Mouse (Mus musculus): Measurements from ENCODE around the gene Hmgb1. TPM values are rescaled to one million over a fixed set of nuclear protein-coding genes. Genes with fewer than 3 reads are reported as not detected.

Gene Hmgb1
- polyA plus RNA-seq, 1 experiment from 2014 or later = 2,416 TPM

- Histone ChIP-seq H3K4me3 (ENCODE audit: low read depth, low read length) (peak overlapping the region; percentile 83), H3K4me1 (ENCODE audit: control insufficient read depth, insufficient read depth, low read length) (0 out of 2 replicates have a peak, but pooled peaks cover 7% of the 10 kb centered on the region), H3K9me3 (ENCODE audit: control insufficient read depth, low read length) (no peaks in the 10 kb centered on the region), H3K4me2 (ENCODE audit: low read depth, severe bottlenecking) (peak overlapping the region; percentile 92), H3K27ac (replicated peaks; ENCODE audit: low read depth, low read length) (peak overlapping the region; percentile 99), H3K27me3 (ENCODE audit: control insufficient read depth, insufficient read depth, low read length) (no peaks in the 10 kb centered on the region), H3K36me3 (ENCODE audit: control insufficient read depth, insufficient read depth, low read length) (peaks cover 8% of the 10 kb centered on the region; the same call in 1 of the 2 replicates), H3K9ac (ENCODE audit: low read length) (peak overlapping the region; percentile 100)
- WGBS = 0% methylated on average over 27 of the region's 27 CpGs
- ATAC-seq (ENCODE audit: insufficient number of reproducible peaks, low FRiP score, low TSS enrichment, low read depth) (no peak), DNase-seq (ENCODE audit: low spot score) (no peak)
Measured at GRCm38 (mm10) chr5:149051194-149051570, 133.1 kb downstream of the Hmgb1 start.

GRCm38 (mm10) chr5:149050588-149051160 lies 133.6 kb downstream of the Hmgb1 start:
- peaks cover 10% of the 10 kb centered on the region for H3K36me3 ChIP-seq (ENCODE audit: control insufficient read depth, insufficient read depth, low read length)
- H3K27ac ChIP-seq (replicated peaks; ENCODE audit: low read depth, low read length) = peak overlapping the region; percentile 99
- peak overlapping the region; percentile 100 for H3K9ac ChIP-seq (ENCODE audit: low read length)
- no peak for ATAC-seq (ENCODE audit: insufficient number of reproducible peaks, low FRiP score, low TSS enrichment, low read depth)
- no peak for DNase-seq (ENCODE audit: low spot score)
- WGBS = 33% methylated on average over 10 of the region's 10 CpGs
- 0 out of 2 replicates have a peak, but pooled peaks cover 7% of the 10 kb centered on the region for H3K4me1 ChIP-seq (ENCODE audit: control insufficient read depth, insufficient read depth, low read length)
- H3K9me3 ChIP-seq (ENCODE audit: control insufficient read depth, low read length) = no peaks in the 10 kb centered on the region
- peak overlapping the region; percentile 92 for H3K4me2 ChIP-seq (ENCODE audit: low read depth, severe bottlenecking)
- H3K27me3 ChIP-seq (ENCODE audit: control insufficient read depth, insufficient read depth, low read length) = no peaks in the 10 kb centered on the region
- peak overlapping the region; percentile 83 for H3K4me3 ChIP-seq (ENCODE audit: low read depth, low read length)

- H3K9me3 ChIP-seq (ENCODE audit: control insufficient read depth, low read length) = no peaks in the 10 kb centered on the region
- no peak overlapping the region for H3K4me3 ChIP-seq (ENCODE audit: low read depth, low read length)
- 87% methylated on average over 3 of the region's 3 CpGs for WGBS
- ATAC-seq (ENCODE audit: insufficient number of reproducible peaks, low FRiP score, low TSS enrichment, low read depth) (no peak), DNase-seq (ENCODE audit: low spot score) (no peak)
- no peak overlapping the region for H3K4me2 ChIP-seq (ENCODE audit: low read depth, severe bottlenecking)
- peaks cover 14% of the 10 kb centered on the region for H3K36me3 ChIP-seq (ENCODE audit: control insufficient read depth, insufficient read depth, low read length)
- H3K27me3 ChIP-seq (ENCODE audit: control insufficient read depth, insufficient read depth, low read length) = no peaks in the 10 kb centered on the region
- H3K9ac ChIP-seq (ENCODE audit: low read length) = no peak overlapping the region
- H3K4me1 ChIP-seq (ENCODE audit: control insufficient read depth, insufficient read depth, low read length) = 0 out of 2 replicates have a peak, but pooled peaks cover 7% of the 10 kb centered on the region
- no peak overlapping the region for H3K27ac ChIP-seq (replicated peaks; ENCODE audit: low read depth, low read length)
Measured at GRCm38 (mm10) chr5:149049435-149049834, 134.9 kb downstream of the Hmgb1 start.

- Histone ChIP-seq H3K27ac (replicated peaks; ENCODE audit: low read depth, low read length) (no peak overlapping the region), H3K4me3 (ENCODE audit: low read depth, low read length) (no peak overlapping the region), H3K36me3 (ENCODE audit: control insufficient read depth, insufficient read depth, low read length) (peaks cover 14% of the 10 kb centered on the region), H3K9me3 (ENCODE audit: control insufficient read depth, low read length) (no peaks in the 10 kb centered on the region), H3K4me2 (ENCODE audit: low read depth, severe bottlenecking) (no peak overlapping the region), H3K27me3 (ENCODE audit: control insufficient read depth, insufficient read depth, low read length) (no peaks in the 10 kb centered on the region), H3K9ac (ENCODE audit: low read length) (no peak overlapping the region), H3K4me1 (ENCODE audit: control insufficient read depth, insufficient read depth, low read length) (0 out of 2 replicates have a peak, but pooled peaks cover 7% of the 10 kb centered on the region)
- ATAC-seq (ENCODE audit: insufficient number of reproducible peaks, low FRiP score, low TSS enrichment, low read depth) (no peak), DNase-seq (ENCODE audit: low spot score) (no peak)
- WGBS = 92% methylated on average over 1 of the region's 1 CpGs
Measured at GRCm38 (mm10) chr5:149048961-149049360, 135.3 kb downstream of the Hmgb1 start.

GRCm38 (mm10) chr5:149046650-149047049 lies 137.6 kb downstream of the Hmgb1 start:
- H3K4me2 ChIP-seq (ENCODE audit: low read depth, severe bottlenecking) = no peak overlapping the region
- H3K9me3 ChIP-seq (ENCODE audit: control insufficient read depth, low read length) = no peaks in the 10 kb centered on the region
- no peak overlapping the region for H3K9ac ChIP-seq (ENCODE audit: low read length)
- ATAC-seq (ENCODE audit: insufficient number of reproducible peaks, low FRiP score, low TSS enrichment, low read depth) (no peak), DNase-seq (ENCODE audit: low spot score) (no peak)
- 0 out of 2 replicates have a peak, but pooled peaks cover 7% of the 10 kb centered on the region for H3K4me1 ChIP-seq (ENCODE audit: control insufficient read depth, insufficient read depth, low read length)
- no peak overlapping the region for H3K27ac ChIP-seq (replicated peaks; ENCODE audit: low read depth, low read length)
- no peaks in the 10 kb centered on the region for H3K27me3 ChIP-seq (ENCODE audit: control insufficient read depth, insufficient read depth, low read length)
- peaks cover 14% of the 10 kb centered on the region for H3K36me3 ChIP-seq (ENCODE audit: control insufficient read depth, insufficient read depth, low read length)
- 75% methylated on average over 9 of the region's 9 CpGs for WGBS
- no peak overlapping the region for H3K4me3 ChIP-seq (ENCODE audit: low read depth, low read length)

- H3K36me3 ChIP-seq (ENCODE audit: control insufficient read depth, insufficient read depth, low read length) = peaks cover 14% of the 10 kb centered on the region
- no peak overlapping the region for H3K4me2 ChIP-seq (ENCODE audit: low read depth, severe bottlenecking)
- no peaks in the 10 kb centered on the region for H3K9me3 ChIP-seq (ENCODE audit: control insufficient read depth, low read length)
- H3K4me3 ChIP-seq (ENCODE audit: low read depth, low read length) = no peak overlapping the region
- H3K27me3 ChIP-seq (ENCODE audit: control insufficient read depth, insufficient read depth, low read length) = no peaks in the 10 kb centered on the region
- no peak overlapping the region for H3K27ac ChIP-seq (replicated peaks; ENCODE audit: low read depth, low read length)
- DNase-seq (ENCODE audit: low spot score) (no peak), ATAC-seq (ENCODE audit: insufficient number of reproducible peaks, low FRiP score, low TSS enrichment, low read depth) (no peak)
- no peak overlapping the region for H3K9ac ChIP-seq (ENCODE audit: low read length)
- H3K4me1 ChIP-seq (ENCODE audit: control insufficient read depth, insufficient read depth, low read length) = 0 out of 2 replicates have a peak, but pooled peaks cover 5% of the 10 kb centered on the region
- 85% methylated on average over 9 of the region's 9 CpGs for WGBS
Measured at GRCm38 (mm10) chr5:149045470-149046085, 138.7 kb downstream of the Hmgb1 start.

- Histone ChIP-seq H3K4me2 (ENCODE audit: low read depth, severe bottlenecking) (no peak overlapping the region), H3K27me3 (ENCODE audit: control insufficient read depth, insufficient read depth, low read length) (no peaks in the 10 kb centered on the region), H3K9me3 (ENCODE audit: control insufficient read depth, low read length) (no peaks in the 10 kb centered on the region), H3K36me3 (ENCODE audit: control insufficient read depth, insufficient read depth, low read length) (peaks cover 14% of the 10 kb centered on the region), H3K9ac (ENCODE audit: low read length) (no peak overlapping the region), H3K4me1 (ENCODE audit: control insufficient read depth, insufficient read depth, low read length) (0 out of 2 replicates have a peak, but pooled peaks cover 3% of the 10 kb centered on the region), H3K27ac (replicated peaks; ENCODE audit: low read depth, low read length) (no peak overlapping the region), H3K4me3 (ENCODE audit: low read depth, low read length) (no peak overlapping the region)
- ATAC-seq (ENCODE audit: insufficient number of reproducible peaks, low FRiP score, low TSS enrichment, low read depth) = 0 out of 2 replicates have a peak, but pooled peaks have one; percentile 41
- WGBS = 72% methylated on average over 7 of the region's 7 CpGs
- DNase-seq (ENCODE audit: low spot score) = peak; percentile 50
Measured at GRCm38 (mm10) chr5:149045054-149045453, 139.2 kb downstream of the Hmgb1 start.

GRCm38 (mm10) chr5:149044067-149044466 lies 140.2 kb downstream of the Hmgb1 start:
- H3K9me3 ChIP-seq (ENCODE audit: control insufficient read depth, low read length) = no peaks in the 10 kb centered on the region
- ATAC-seq (ENCODE audit: insufficient number of reproducible peaks, low FRiP score, low TSS enrichment, low read depth) = no peak
- 85% methylated on average over 4 of the region's 4 CpGs for WGBS
- no peaks in the 10 kb centered on the region for H3K4me1 ChIP-seq (ENCODE audit: control insufficient read depth, insufficient read depth, low read length)
- H3K4me3 ChIP-seq (ENCODE audit: low read depth, low read length) = no peak overlapping the region
- H3K36me3 ChIP-seq (ENCODE audit: control insufficient read depth, insufficient read depth, low read length) = peaks cover 14% of the 10 kb centered on the region
- H3K27me3 ChIP-seq (ENCODE audit: control insufficient read depth, insufficient read depth, low read length) = no peaks in the 10 kb centered on the region
- H3K9ac ChIP-seq (ENCODE audit: low read length) = no peak overlapping the region
- no peak for DNase-seq (ENCODE audit: low spot score)
- no peak overlapping the region for H3K4me2 ChIP-seq (ENCODE audit: low read depth, severe bottlenecking)
- no peak overlapping the region for H3K27ac ChIP-seq (replicated peaks; ENCODE audit: low read depth, low read length)

Measured in limb, embryonic 11.5 days (tissue).